In genomic region chr16:11322409-11323323, GRCm38 (mm10) we compare ENCODE assay signal across 8 mouse cellular contexts. TPM values are rescaled to one million over a fixed set of nuclear protein-coding genes. Genes with fewer than 3 reads are reported as not detected.
A peak's percentile ranks its signal among the peaks of the same experiment; 100 is the strongest.
DNase-seq lines count a peak whose midpoint lies in the region; ATAC-seq lines count a peak whose summit lies in the region.

Gene Snx29, plus strand, starts transcription at chr16:11322908.

- H3K27ac ChIP-seq in hindbrain, embryonic 16.5 days (ENCODE audit: low read depth, low read length), result peak within 1 kb of the TSS; percentile 87
- peak within 1 kb of the TSS; percentile 84 for H3K27ac ChIP-seq in macrophage

- WGBS in hindbrain, embryonic 16.5 days, result 4% methylated on average over 56 of the region's 61 CpGs
- whole genome bisulfite sequencing in macrophage (ENCODE audit: missing documents), result 5% methylated on average over 59 of the region's 61 CpGs

- H3K9me3 ChIP-seq in hindbrain, embryonic 16.5 days (ENCODE audit: control insufficient read depth, low read length), result no peaks in the 10 kb centered on the region

- peaks cover 11% of the 10 kb centered on the region for H3K4me1 ChIP-seq in hindbrain, embryonic 16.5 days (ENCODE audit: control insufficient read depth, insufficient read depth, low read depth, low read length)

- peak; percentile 99 for ATAC-seq in hindbrain, embryonic 16.5 days

- DNase-seq in T-cell, adult 2 months (ENCODE audit: low spot score), result peak; percentile 95
- peak; percentile 98 to 99 for DNase-seq in cerebellum, postnatal 36 days
- peak; percentile 98 for DNase-seq in gastrocnemius, adult 18-20 months (ENCODE audit: low spot score)
- peak; percentile 99 for DNase-seq in left cerebral cortex, adult 18-20 months (ENCODE audit: low spot score in 2 of 2)
- peak; percentile 98 for DNase-seq in right cerebral cortex, adult 18-20 months
- DNase-seq in urinary bladder, postnatal 10 days (ENCODE audit: low spot score), result peak; percentile 95

- H3K27me3 ChIP-seq in hindbrain, embryonic 16.5 days (replicated peaks; ENCODE audit: control insufficient read depth, insufficient read depth, low read length), result no peaks in the 10 kb centered on the region

- peaks cover 48% of the 10 kb centered on the region for H3K79me2 ChIP-seq in macrophage (ENCODE audit: inconsistent target)

- H3K4me2 ChIP-seq in hindbrain, embryonic 16.5 days (ENCODE audit: low read length), result peak within 1 kb of the TSS; percentile 91

- H3K36me3 ChIP-seq in hindbrain, embryonic 16.5 days (ENCODE audit: control insufficient read depth, insufficient read depth, low read length), result no peaks in the 10 kb centered on the region
- no peaks in the 10 kb centered on the region for H3K36me3 ChIP-seq in macrophage (ENCODE audit: inconsistent target)

- H3K4me3 ChIP-seq in hindbrain, embryonic 16.5 days (ENCODE audit: low read length), result peak within 1 kb of the TSS; percentile 69
- peak within 1 kb of the TSS; percentile 92 for H3K4me3 ChIP-seq in macrophage (ENCODE audit: inconsistent target)

- H3K9ac ChIP-seq in hindbrain, embryonic 16.5 days (ENCODE audit: low read depth, low read length), result peak within 1 kb of the TSS; percentile 82

RNA-seq across cellular contexts. Expression of gene Snx29, which starts in this region (rescaled TPM):
- 10 to 100 TPM; 10.1 to 10.4 TPM for total RNA-seq in gastrocnemius, adult 18-20 months (2021)
- polyA plus RNA-seq in hindbrain, embryonic 16.5 days (2015; fragmentation: Nextera tagmentation; extraction: Ambion mirVana), result 15.3 and 17.8 TPM in 2 replicates
- total RNA-seq in left cerebral cortex, adult 18-20 months (2021), result 10 to 100 TPM; 17.8 to 20.6 TPM
- total RNA-seq in macrophage (2018; cell fraction: chromatin; rRNA removed), result 1,000 to 10,000 TPM in 3 of 26 experiments, 100 to 1,000 TPM in 23; 195 to 1,041 (median 402) TPM
- 10 to 100 TPM; 13.6 to 62.6 (median 28.8) TPM for total RNA-seq in macrophage (2018; cell fraction: cytosol; rRNA removed)
- 100 to 1,000 TPM in 18 of 26 experiments, 10 to 100 TPM in 8; 44.5 to 609 (median 191) TPM for total RNA-seq in macrophage (2018; cell fraction: nucleus; rRNA removed)
- polyA plus RNA-seq in macrophage (2018), result 19.8 to 25.6 TPM (median 21.9 TPM) in 3 replicates

Comparison
In these comparisons a context has a peak if more than half of its experiments do, and no peak if none do; other contexts are left out.
1. Peak in every context shown above with its lines: DNase-seq, ATAC-seq, H3K4me3 ChIP-seq and H3K27ac ChIP-seq.